Mouse (Mus musculus) megakaryocyte-erythroid progenitor cell, adult 5 weeks (primary cell): ENCODE data around the gene Trpm4. TPM values are rescaled to one million over a fixed set of nuclear protein-coding genes. Genes with fewer than 3 reads are reported as not detected.

Experiments used
- polyA plus RNA-seq: library from polyadenylated mRNA; stranded (reverse); fragments of >175 nt; gene quantifications from 2 replicates; pipeline ENCODE4 v1.2.3, GENCODE M21; 2012

Gene Trpm4
- 3.3 and 5.4 TPM in 2 replicates for polyA plus RNA-seq

GRCm38 (mm10) chr7:45333431-45333982 lies at the start of gene Trpm4:
Gene Trpm4, minus strand, starts transcription at chr7:45333780.

GRCm38 (mm10) chr7:45370475-45371311 lies 37.1 kb upstream of the Trpm4 start, which contains the start of gene Lin7b:
Gene Lin7b, minus strand, starts transcription at chr7:45370583.

DNA sequence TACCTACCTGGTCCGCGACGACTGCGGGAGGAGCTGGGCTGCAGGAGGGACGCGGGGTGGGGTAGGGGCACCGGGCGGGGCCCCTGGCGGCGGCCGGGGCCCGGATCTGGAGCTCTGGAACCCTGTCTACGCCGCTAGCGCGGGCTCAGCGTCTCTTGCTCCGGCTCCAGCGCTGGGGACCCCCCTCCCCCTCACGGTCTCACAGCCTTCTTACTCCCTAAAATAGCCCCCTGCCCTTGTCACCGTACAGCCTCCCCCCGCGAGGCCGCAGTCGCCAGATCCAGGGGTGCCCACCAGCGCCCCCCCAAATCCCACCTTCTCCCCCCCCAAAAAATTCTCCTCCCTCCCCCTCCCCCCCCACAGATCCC lies 33.1 kb upstream of the Trpm4 start, which contains the start of gene Ppfia3:
Gene Ppfia3, minus strand, starts transcription at position 368 of the 368 bp plus-strand sequence.

DNA sequence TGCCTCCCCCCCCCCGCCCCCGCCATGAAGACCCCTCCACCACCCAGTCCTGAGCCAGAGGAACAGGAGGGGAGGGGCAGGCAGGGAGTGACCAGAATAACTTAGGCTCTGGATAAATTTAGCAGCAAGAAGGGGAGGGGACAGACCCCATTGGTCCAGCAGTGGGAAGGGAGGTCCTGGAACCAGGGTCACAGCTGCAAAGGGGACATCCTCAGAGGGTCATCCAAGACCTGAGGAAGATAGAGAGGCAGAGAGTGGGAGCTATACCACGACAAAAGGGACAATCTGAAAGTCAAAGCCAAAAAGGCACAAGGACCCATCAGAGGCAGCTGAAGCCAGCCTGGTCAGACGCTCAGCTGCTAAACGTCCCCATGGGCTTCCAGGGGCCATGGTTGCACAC lies 1.5 kb upstream of the Trpm4 start, which contains the start of gene Hrc:
Gene Hrc, plus strand, starts transcription at position 235 of the 400 bp plus-strand sequence.

GRCm38 (mm10) chr7:45277136-45277760 lies 56.3 kb downstream of the Trpm4 start, which contains the start of gene Slc6a21:
Gene Slc6a21, plus strand, starts transcription at chr7:45277513.

Other genes with a start within 250 kb of the Trpm4 start
- gene Rcn3, start 241.6 kb downstream of the Trpm4 start, polyA plus RNA-seq, result 36.5 and 65.0 TPM in 2 replicates
- 7.5 and 10.0 TPM in 2 replicates for gene Fcgrt, start 229.9 kb downstream of the Trpm4 start, polyA plus RNA-seq
- 210 and 224 TPM in 2 replicates for gene Rps11, start 209.3 kb downstream of the Trpm4 start, polyA plus RNA-seq
- gene Rpl13a, start 205.0 kb downstream of the Trpm4 start, polyA plus RNA-seq, result 4,327 and 5,290 TPM in 2 replicates
- gene Gm45713, start 197.5 kb downstream of the Trpm4 start, polyA plus RNA-seq, result 0.12 and 0.16 TPM in 2 replicates
- gene Flt3l, start 197.3 kb downstream of the Trpm4 start, polyA plus RNA-seq, result 15.4 and 21.4 TPM in 2 replicates
- gene Pih1d1, start 179.5 kb downstream of the Trpm4 start, polyA plus RNA-seq, result 67.8 and 81.0 TPM in 2 replicates
- gene Aldh16a1, start 179.2 kb downstream of the Trpm4 start, polyA plus RNA-seq, result 162 and 165 TPM in 2 replicates
- gene Slc17a7, start 169.8 kb downstream of the Trpm4 start, polyA plus RNA-seq, result 0.11 and 0.15 TPM in 2 replicates
- gene Gfy, start 154.2 kb downstream of the Trpm4 start, polyA plus RNA-seq, result 0.16 and 0.29 TPM in 2 replicates
- gene Pth2, start 152.8 kb downstream of the Trpm4 start, polyA plus RNA-seq, result not detected in 2 replicates
- gene Ccdc155, start 128.9 kb downstream of the Trpm4 start, polyA plus RNA-seq, result 0.56 and 1.3 TPM in 2 replicates
- 14.7 and 21.4 TPM in 2 replicates for gene Dkkl1, start 121.6 kb downstream of the Trpm4 start, polyA plus RNA-seq
- gene Tead2, start 118.0 kb downstream of the Trpm4 start, polyA plus RNA-seq, result 0.82 and 2.2 TPM in 2 replicates
- 173 and 185 TPM in 2 replicates for gene Cd37, start 94.7 kb downstream of the Trpm4 start, polyA plus RNA-seq
- gene Slc6a16, start 92.7 kb downstream of the Trpm4 start, polyA plus RNA-seq, result not detected in 2 replicates
- gene Slc6a21, start 56.3 kb downstream of the Trpm4 start, polyA plus RNA-seq, result 0.09 TPM in 1 of 2 replicates, not detected in the other
- gene Hrc, start 1.5 kb upstream of the Trpm4 start, polyA plus RNA-seq, result not detected in 2 replicates
- 0.56 TPM in 2 replicates for gene Ppfia3, start 33.2 kb upstream of the Trpm4 start, polyA plus RNA-seq
- gene Lin7b, start 36.8 kb upstream of the Trpm4 start, polyA plus RNA-seq, result 2.3 and 2.6 TPM in 2 replicates
- 920 and 1,244 TPM in 2 replicates for gene Snrnp70, start 62.0 kb upstream of the Trpm4 start, polyA plus RNA-seq
- 0.04 and 0.28 TPM in 2 replicates for gene Kcna7, start 71.9 kb upstream of the Trpm4 start, polyA plus RNA-seq
- 0.04 TPM in 1 of 2 replicates, not detected in the other for gene Ntf5, start 79.9 kb upstream of the Trpm4 start, polyA plus RNA-seq
- gene Lhb, start 87.0 kb upstream of the Trpm4 start, polyA plus RNA-seq, result 0.11 TPM in 1 of 2 replicates, not detected in the other
- gene Gys1, start 101.1 kb upstream of the Trpm4 start, polyA plus RNA-seq, result 28.3 and 36.5 TPM in 2 replicates
- gene Ruvbl2, start 104.3 kb upstream of the Trpm4 start, polyA plus RNA-seq, result 407 and 425 TPM in 2 replicates
- gene Ftl1, start 126.1 kb upstream of the Trpm4 start, polyA plus RNA-seq, result 3,550 and 4,748 TPM in 2 replicates
- 188 and 194 TPM in 2 replicates for gene Bax, start 133.1 kb upstream of the Trpm4 start, polyA plus RNA-seq
- 0.05 TPM in 1 of 2 replicates, not detected in the other for gene Tulp2, start 148.1 kb upstream of the Trpm4 start, polyA plus RNA-seq
- gene Gm45808, start 153.0 kb upstream of the Trpm4 start, polyA plus RNA-seq, result not detected in 2 replicates
- 4.6 TPM in 2 replicates for gene Dhdh, start 155.0 kb upstream of the Trpm4 start, polyA plus RNA-seq
- 728 and 929 TPM in 2 replicates for gene Nucb1, start 176.6 kb upstream of the Trpm4 start, polyA plus RNA-seq
- 397 and 438 TPM in 2 replicates for gene Ppp1r15a, start 192.5 kb upstream of the Trpm4 start, polyA plus RNA-seq
- gene Plekha4, start 192.6 kb upstream of the Trpm4 start, polyA plus RNA-seq, result 0.93 and 1.1 TPM in 2 replicates
- gene Hsd17b14, start 221.1 kb upstream of the Trpm4 start, polyA plus RNA-seq, result 2.8 and 3.1 TPM in 2 replicates
- gene Bcat2, start 236.4 kb upstream of the Trpm4 start, polyA plus RNA-seq, result 58.9 and 61.2 TPM in 2 replicates